Comparison of ENCODE assay signal across 21 mouse cellular contexts in the genomic region with DNA sequence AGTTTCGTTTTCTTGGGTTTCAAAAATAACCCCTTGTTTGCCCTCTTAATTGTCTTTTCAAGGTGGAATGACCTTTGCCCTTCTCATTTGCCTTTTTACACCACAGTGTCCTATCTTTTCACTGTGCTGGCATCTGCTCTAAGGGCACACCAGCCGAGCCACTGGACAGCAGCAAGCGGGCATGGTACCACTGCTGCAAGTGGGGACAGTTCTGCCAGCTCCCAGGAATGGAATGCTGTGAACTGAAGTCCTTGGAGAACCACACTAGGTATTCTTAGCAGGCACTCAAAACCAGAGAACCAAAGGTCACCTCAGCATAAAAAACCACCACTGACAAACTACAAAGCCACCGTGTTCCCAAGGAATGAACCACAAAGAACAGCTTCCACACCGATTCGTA. TPM values are rescaled to one million over a fixed set of nuclear protein-coding genes. Genes with fewer than 3 reads are reported as not detected.
DNase-seq lines count a peak whose midpoint lies in the region; ATAC-seq and TF ChIP-seq lines count a peak whose summit lies in the region.
"Had no signal": no experiment of that assay in that cellular context is flagged by ENCODE, and none has a peak within 500 bp of the region (broad histone marks: within the 10 kb centered on the region; RNA-seq: fewer than 3 reads in every experiment).

No protein-coding gene starts in this region.

- DNase-seq in heart, postnatal 36 days: no peak
- DNase-seq in CH12.LX (ENCODE audit: extremely low read depth): no peak
- peak; percentile 55 for DNase-seq in kidney, postnatal 10 days
- DNase-seq in cerebellum, adult 2 months: no peak
- no peak for DNase-seq in right cerebral cortex, postnatal 25 days
- DNase-seq: adrenal gland, adult 2 months; cerebellum, postnatal 36 days; retina, postnatal 1 day; thymus, postnatal 36 days had no signal

- no peak; the same call in 1 of the 2 replicates for ATAC-seq in heart, embryonic 16.5 days (replicated peaks; ENCODE audit: extremely low read depth, insufficient read depth, low FRiP score)
- peak; percentile 38; the same call in 1 of the 2 replicates for ATAC-seq in intestine, embryonic 15.5 days

- no peaks in the 10 kb centered on the region for H3K9me3 ChIP-seq in heart, embryonic 16.5 days (replicated peaks; ENCODE audit: control insufficient read depth, low read length)
- H3K9me3 ChIP-seq in CH12.LX (replicated peaks; ENCODE audit: low read length): no peaks in the 10 kb centered on the region
- H3K9me3 ChIP-seq in intestine, embryonic 15.5 days: no peaks in the 10 kb centered on the region
- H3K9me3 ChIP-seq: embryonic facial prominence, embryonic 12.5 days; limb, embryonic 15.5 days; megakaryocyte, embryonic 14.5 days; neural tube, embryonic 13.5 days; stomach, embryonic 15.5 days had no signal

- H3K4me3 ChIP-seq in heart, embryonic 16.5 days (ENCODE audit: low read length): no peak overlapping the region
- H3K4me3 ChIP-seq in CH12.LX (replicated peaks in 1 of 3; ENCODE audit: low read depth in 2 of 3, low read length in 2 of 3, poor library complexity in 1 of 3): no peak overlapping the region
- no peak overlapping the region for H3K4me3 ChIP-seq in intestine, embryonic 15.5 days (replicated peaks)
- no peak overlapping the region for H3K4me3 ChIP-seq in cerebellum, adult 2 months (replicated peaks; ENCODE audit: insufficient read depth, low read depth, low read length)
- H3K4me3 ChIP-seq: embryonic facial prominence, embryonic 12.5 days; layer of hippocampus, adult 2 months; limb, embryonic 15.5 days; megakaryocyte, embryonic 14.5 days; neural tube, embryonic 13.5 days; stomach, embryonic 15.5 days had no signal

- H3K27ac ChIP-seq in heart, embryonic 16.5 days (ENCODE audit: low read length): no peak overlapping the region; the same call in 1 of the 2 replicates
- no peak overlapping the region for H3K27ac ChIP-seq in CH12.LX (ENCODE audit: insufficient read depth, low read depth)
- H3K27ac ChIP-seq in intestine, embryonic 15.5 days: no peak overlapping the region
- H3K27ac ChIP-seq in cerebellum, adult 2 months (ENCODE audit: insufficient read depth, low read length): no peak overlapping the region
- H3K27ac ChIP-seq: embryonic facial prominence, embryonic 12.5 days; hindbrain, embryonic 14.5 days; layer of hippocampus, adult 2 months; limb, embryonic 15.5 days; neural tube, embryonic 13.5 days; stomach, embryonic 15.5 days had no signal

- H3K27me3 ChIP-seq in heart, embryonic 16.5 days (ENCODE audit: control insufficient read depth, insufficient read depth, low read length): no peaks in the 10 kb centered on the region
- H3K27me3 ChIP-seq in CH12.LX (replicated peaks): no peaks in the 10 kb centered on the region
- no peaks in the 10 kb centered on the region for H3K27me3 ChIP-seq in intestine, embryonic 15.5 days (replicated peaks)
- H3K27me3 ChIP-seq in cerebellum, adult 2 months (ENCODE audit: control insufficient read depth, insufficient read depth, low read length): no peaks in the 10 kb centered on the region
- H3K27me3 ChIP-seq: embryonic facial prominence, embryonic 12.5 days; limb, embryonic 15.5 days; neural tube, embryonic 13.5 days; stomach, embryonic 15.5 days had no signal

- no peaks in the 10 kb centered on the region for H3K36me3 ChIP-seq in heart, embryonic 16.5 days (ENCODE audit: control insufficient read depth, insufficient read depth)
- peaks cover 0 to 2% of the 10 kb centered on the region in 2 experiments for H3K36me3 ChIP-seq in CH12.LX (replicated peaks in 1 of 2; ENCODE audit: control insufficient read depth in 1 of 2, insufficient read depth in 1 of 2, low read length in 1 of 2)
- no peaks in the 10 kb centered on the region for H3K36me3 ChIP-seq in intestine, embryonic 15.5 days

- no peak for TF ChIP-seq EP300 in CH12.LX (IDR thresholded peaks at IDR 0.05; ENCODE audit: low read length)

- no peak overlapping the region for H3K9ac ChIP-seq in heart, embryonic 16.5 days (ENCODE audit: low read length)
- no peak overlapping the region for H3K9ac ChIP-seq in CH12.LX (ENCODE audit: insufficient read depth, low read depth)
- no peak overlapping the region for H3K9ac ChIP-seq in intestine, embryonic 15.5 days
- H3K9ac ChIP-seq: embryonic facial prominence, embryonic 12.5 days; hindbrain, embryonic 14.5 days; limb, embryonic 15.5 days; neural tube, embryonic 13.5 days; stomach, embryonic 15.5 days had no signal

- in situ Hi-C loops in CH12.LX (cut with MboI; ENCODE audit: low pct_ligation_motif_present, low pct_unique_long_range_greater_than_20kb, low sequenced_read_pairs): no loop called here

- peaks cover 11% of the 10 kb centered on the region for H3K4me1 ChIP-seq in heart, embryonic 16.5 days (ENCODE audit: control insufficient read depth, insufficient read depth, low read length)
- no peaks in the 10 kb centered on the region for H3K4me1 ChIP-seq in CH12.LX (ENCODE audit: control insufficient read depth in 1 of 2, insufficient read depth in 2 of 2)
- no peaks in the 10 kb centered on the region for H3K4me1 ChIP-seq in intestine, embryonic 15.5 days (replicated peaks)
- H3K4me1 ChIP-seq in cerebellum, adult 2 months (ENCODE audit: control insufficient read depth, insufficient read depth, low read length): no peaks in the 10 kb centered on the region
- H3K4me1 ChIP-seq: megakaryocyte, embryonic 14.5 days; neural tube, embryonic 13.5 days; stomach, embryonic 15.5 days had no signal

- peak overlapping the region; percentile 6; the same call in 1 of the 2 replicates for H3K4me2 ChIP-seq in heart, embryonic 16.5 days (ENCODE audit: low read depth, low read length)
- peak overlapping the region; percentile 5; the same call in 1 of the 2 replicates for H3K4me2 ChIP-seq in CH12.LX (ENCODE audit: insufficient read depth, low read depth, poor library complexity, severe bottlenecking)
- H3K4me2 ChIP-seq in intestine, embryonic 15.5 days (replicated peaks): peak overlapping the region; percentile 17; the same call in 1 of the 2 replicates
- H3K4me2 ChIP-seq: embryonic facial prominence, embryonic 12.5 days; hindbrain, embryonic 14.5 days; limb, embryonic 15.5 days; neural tube, embryonic 13.5 days; stomach, embryonic 15.5 days had no signal

- no peaks in the 10 kb centered on the region for H3K79me2 ChIP-seq in CH12.LX (replicated peaks; ENCODE audit: control insufficient read depth, extremely low read depth, insufficient read depth, poor library complexity, severe bottlenecking)

- dilution Hi-C loops in CH12.LX (cut with MboI; ENCODE audit: extremely low pct_ligation_motif_present, extremely low pct_unique_long_range_greater_than_20kb, low sequenced_read_pairs): no loop called here

- intact Hi-C loops in heart, postnatal 36 days (cut with DNase I): no loop called here

- no peak for TF ChIP-seq POLR2A in CH12.LX (IDR thresholded peaks at IDR 0.05; ENCODE audit: low read depth, low read length)
- TF ChIP-seq POLR2A in cerebellum, adult 2 months (IDR thresholded peaks at IDR 0.05; ENCODE audit: borderline replicate concordance, insufficient read depth, low read length): no peak

- no peak for TF ChIP-seq RAD21 in CH12.LX (IDR thresholded peaks at IDR 0.05; ENCODE audit: low read depth, low read length)

- TF ChIP-seq CTCF in CH12.LX (conservative IDR thresholded peaks at IDR 0.05 in 1 of 2, IDR thresholded peaks at IDR 0.05 in 1 of 2; ENCODE audit: low read depth in 2 of 2, low read length in 2 of 2): no peak
- TF ChIP-seq CTCF in cerebellum, adult 2 months (IDR thresholded peaks at IDR 0.05; ENCODE audit: borderline replicate concordance, insufficient read depth, low read depth, low read length): no peak

- 56% methylated on average over 6 of the region's 6 CpGs for WGBS in heart, embryonic 16.5 days
- WGBS in intestine, embryonic 15.5 days: 50% methylated on average over 6 of the region's 6 CpGs
- 72% methylated on average over 6 of the region's 6 CpGs for WGBS in cerebellum, adult 2 months

TF ChIP-seq in CH12.LX, 34 proteins besides CTCF, POLR2A, EP300 and RAD21:
- TF ChIP-seq ELF1 (IDR thresholded peaks at IDR 0.05; ENCODE audit: low read depth, low read length) (no peak), BHLHE40 (IDR thresholded peaks at IDR 0.05; ENCODE audit: low read depth, low read length) (no peak), IRF4 (IDR thresholded peaks at IDR 0.05; ENCODE audit: low read depth, low read length) (no peak), MAFK (IDR thresholded peaks at IDR 0.05; ENCODE audit: insufficient replicate concordance, low read length) (no peak), E2F4 (IDR thresholded peaks at IDR 0.05; ENCODE audit: insufficient replicate concordance, low read depth, low read length) (no peak), ZNF384 (IDR thresholded peaks at IDR 0.05; ENCODE audit: low read depth, low read length) (no peak), ZKSCAN1 (IDR thresholded peaks at IDR 0.05; ENCODE audit: borderline replicate concordance, low read depth, low read length) (no peak), USF2 (conservative IDR thresholded peaks at IDR 0.05; ENCODE audit: low read depth, low read length) (no peak), RCOR1 (conservative IDR thresholded peaks at IDR 0.05; ENCODE audit: low read depth, low read length) (no peak), SIN3A (IDR thresholded peaks at IDR 0.05; ENCODE audit: low read length) (no peak), POLR2AphosphoS2 (IDR thresholded peaks at IDR 0.05; ENCODE audit: low read depth, low read length) (no peak)

RNA-seq across cellular contexts. Expression of gene Atp6v0a4, which starts 1.6 kb away (rescaled TPM):
- polyA plus RNA-seq in heart, embryonic 16.5 days (2015; fragmentation: Nextera tagmentation; extraction: Ambion mirVana): 1.5 and 1.6 TPM in 2 replicates
- 1 to 10 TPM; 1.9 to 2.1 TPM for total RNA-seq in heart, postnatal 36 days (2021)
- total RNA-seq in CH12.LX (2012; rRNA removed) (not detected in 2 replicates), CH12.LX (2014; rRNA removed) (not detected in 2 replicates)
- not detected in 2 replicates for polyA plus RNA-seq in CH12.LX (2012; ENCODE audit: insufficient read length, low read depth)
- polyA plus RNA-seq in intestine, embryonic 15.5 days (2015; fragmentation: Nextera tagmentation; extraction: Ambion mirVana): 3.9 and 4.0 TPM in 2 replicates
- polyA plus RNA-seq in cerebellum, adult 2 months (2012; rRNA removed): 0.19 and 0.25 TPM in 2 replicates
- total RNA-seq: granulocyte monocyte progenitor cell, adult 5-6 weeks had no signal
- polyA plus RNA-seq: forebrain, embryonic 11.5 days had no signal

RNA-seq across cellular contexts. Expression of gene Tmem213, which starts 13.7 kb away (rescaled TPM):
- 1.0 and 12.2 TPM in 2 replicates for polyA plus RNA-seq in heart, embryonic 16.5 days (2015; fragmentation: Nextera tagmentation; extraction: Ambion mirVana)
- not detected for total RNA-seq in heart, postnatal 36 days (2021)
- total RNA-seq in CH12.LX (2012; rRNA removed) (not detected in 2 replicates), CH12.LX (2014; rRNA removed) (not detected in 2 replicates)
- polyA plus RNA-seq in CH12.LX (2012; ENCODE audit: insufficient read length, low read depth): not detected in 2 replicates
- 0.57 TPM in 1 of 2 replicates, not detected in the other for polyA plus RNA-seq in intestine, embryonic 15.5 days (2015; fragmentation: Nextera tagmentation; extraction: Ambion mirVana)
- polyA plus RNA-seq in cerebellum, adult 2 months (2012; rRNA removed): not detected in 2 replicates
- total RNA-seq: adrenal gland, adult 2 months; granulocyte monocyte progenitor cell, adult 5-6 weeks; layer of hippocampus, adult 2 months; left cerebral cortex, postnatal 10 days had no signal
- polyA plus RNA-seq: adrenal gland, adult 2 months; embryonic facial prominence, embryonic 12.5 days; forebrain, embryonic 11.5 days; hindbrain, embryonic 14.5 days; neural tube, embryonic 13.5 days had no signal
